Mouse (Mus musculus): ENCODE data around the gene Hoxb4. TPM values are rescaled to one million over a fixed set of nuclear protein-coding genes. Genes with fewer than 3 reads are reported as not detected.

The Hoxb4 gene
- polyA plus RNA-seq, 1 experiment from 2014 or later, result 3.6 TPM

DNA sequence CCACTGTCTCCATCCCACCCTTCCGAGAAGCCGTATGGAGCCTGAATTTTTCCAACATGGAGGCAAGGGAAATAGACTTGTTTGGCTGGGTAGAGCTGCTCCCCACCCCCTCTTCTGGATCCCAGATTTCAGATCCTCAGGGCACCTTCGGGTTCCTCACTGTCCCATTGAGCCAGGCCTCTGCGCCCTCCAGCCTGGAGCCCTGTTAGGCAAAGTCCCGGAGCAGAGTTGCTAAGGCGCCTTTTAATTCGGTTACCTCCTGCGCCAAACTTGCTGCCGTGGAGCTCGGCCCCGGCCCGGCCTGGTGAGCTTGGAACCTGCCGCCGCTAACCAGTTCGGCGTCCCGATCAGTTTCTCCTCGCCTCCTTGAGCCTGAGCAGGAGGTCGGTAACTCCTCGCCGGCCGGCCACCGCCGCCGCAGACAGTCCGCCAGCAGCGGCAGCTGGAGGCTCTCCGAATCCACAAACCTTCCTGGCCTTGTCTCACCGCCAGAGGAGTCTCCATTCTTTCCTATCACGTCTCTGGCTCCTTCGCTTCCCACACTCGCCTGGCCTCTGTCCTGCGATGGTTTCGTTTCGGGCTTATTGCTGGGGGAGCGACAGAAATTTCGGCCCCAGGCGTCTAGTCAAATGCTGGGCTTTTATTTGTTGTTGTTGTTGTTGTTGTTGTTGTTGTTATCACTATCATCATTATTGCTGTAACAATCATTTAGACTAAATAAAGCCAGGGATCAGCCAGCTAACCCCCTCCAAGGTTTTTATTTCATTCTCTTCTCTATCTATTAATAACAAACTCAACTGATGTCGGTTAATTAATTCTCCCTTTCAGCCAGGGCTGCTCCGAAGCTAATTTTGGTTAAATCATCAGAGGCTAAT is 23.9 kb downstream of the Hoxb4 start:
- 3% methylated on average over 40 of the region's 40 CpGs for WGBS
- DNase-seq (ENCODE audit: low spot score) (peak; percentile 90), ATAC-seq (replicated peaks; ENCODE audit: low FRiP score, low read depth) (peak; percentile 3; the same call in 1 of the 2 replicates)
- H3K27ac ChIP-seq, result peak overlapping the region; percentile 95
- peaks cover 20% of the 10 kb centered on the region for H3K36me3 ChIP-seq (ENCODE audit: insufficient read depth, low read length)
- peaks cover 72% of the 10 kb centered on the region for H3K4me1 ChIP-seq (replicated peaks; ENCODE audit: insufficient read depth, low read length)
- H3K4me3 ChIP-seq (replicated peaks; ENCODE audit: low read depth, low read length), result peak overlapping the region; percentile 33
- H3K9ac ChIP-seq (ENCODE audit: low read depth, low read length), result peak overlapping the region; percentile 73
- H3K9me3 ChIP-seq (replicated peaks; ENCODE audit: low read length), result no peaks in the 10 kb centered on the region
- TF ChIP-seq CTCF (IDR thresholded peaks at IDR 0.05; ENCODE audit: low read depth), result peak; percentile 10; the same call in 1 of the 2 replicates
- no peaks in the 10 kb centered on the region for H3K27me3 ChIP-seq (ENCODE audit: insufficient read depth, low read length)
- H3K4me2 ChIP-seq (ENCODE audit: low read length), result peak overlapping the region; percentile 82

DNA sequence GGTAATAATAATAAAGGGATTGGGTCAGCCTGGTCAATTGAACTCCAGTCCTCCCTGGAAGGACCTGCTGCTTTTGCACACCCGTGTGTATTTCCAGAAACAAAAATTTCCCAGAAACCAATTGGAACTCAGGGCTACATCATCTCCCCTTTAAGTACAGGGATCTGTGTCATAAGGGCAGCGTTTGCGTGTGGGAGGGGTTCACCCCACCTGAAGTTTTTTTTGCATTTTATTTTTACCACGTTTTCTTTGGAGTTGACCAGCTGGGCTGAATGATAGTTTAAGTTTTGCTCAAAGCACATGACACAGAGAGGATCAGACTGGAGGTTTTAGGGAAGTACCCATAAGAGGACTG is 24.5 kb downstream of the Hoxb4 start:
- no peaks in the 10 kb centered on the region for H3K9me3 ChIP-seq (replicated peaks; ENCODE audit: low read length)
- DNase-seq (ENCODE audit: low spot score), result peak; percentile 47
- 14% methylated on average over 4 of the region's 4 CpGs for WGBS
- peaks cover 71% of the 10 kb centered on the region for H3K4me1 ChIP-seq (replicated peaks; ENCODE audit: insufficient read depth, low read length)
- H3K27ac ChIP-seq, result peak overlapping the region; percentile 95
- H3K27me3 ChIP-seq (ENCODE audit: insufficient read depth, low read length), result no peaks in the 10 kb centered on the region
- TF ChIP-seq CTCF (IDR thresholded peaks at IDR 0.05; ENCODE audit: low read depth), result no peak
- peaks cover 20% of the 10 kb centered on the region for H3K36me3 ChIP-seq (ENCODE audit: insufficient read depth, low read length)
- H3K9ac ChIP-seq (ENCODE audit: low read depth, low read length), result peak overlapping the region; percentile 73; the same call in 1 of the 2 replicates
- H3K4me3 ChIP-seq (replicated peaks; ENCODE audit: low read depth, low read length), result 0 out of 2 replicates have a peak overlapping the region, but pooled peaks have one; percentile 33
- ATAC-seq (replicated peaks; ENCODE audit: low FRiP score, low read depth), result no peak
- H3K4me2 ChIP-seq (ENCODE audit: low read length), result peak overlapping the region; percentile 82

DNA sequence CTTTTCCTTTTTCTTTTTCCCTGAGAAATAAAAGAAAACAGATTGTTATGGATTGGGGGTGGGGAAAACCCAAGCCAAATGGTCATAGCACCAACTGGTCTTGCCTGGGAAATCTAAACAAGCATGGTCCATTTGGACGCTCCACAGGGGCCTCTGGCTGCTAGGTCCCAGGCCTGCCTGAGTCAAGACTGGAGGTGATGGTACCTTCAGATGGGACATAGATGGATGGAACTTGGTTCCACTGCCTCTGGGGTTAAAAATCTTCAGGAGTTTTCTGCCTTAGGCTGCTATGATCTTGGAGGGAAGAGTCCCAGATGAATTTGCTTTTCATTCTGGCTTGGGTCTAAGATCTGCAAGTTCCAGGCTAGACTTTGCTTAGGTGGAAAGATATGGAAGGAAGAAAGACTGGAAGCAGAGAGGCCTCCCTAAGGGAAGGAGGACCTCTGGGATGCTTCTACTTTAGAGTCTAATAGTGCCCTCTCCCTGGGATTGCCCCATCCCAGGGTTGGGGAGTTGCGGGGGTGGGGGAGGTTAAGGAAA is 25.2 kb downstream of the Hoxb4 start:
- H3K4me1 ChIP-seq (replicated peaks; ENCODE audit: insufficient read depth, low read length), result peaks cover 70% of the 10 kb centered on the region
- H3K27me3 ChIP-seq (ENCODE audit: insufficient read depth, low read length), result no peaks in the 10 kb centered on the region
- WGBS, result 39% methylated on average over 2 of the region's 2 CpGs

DNA sequence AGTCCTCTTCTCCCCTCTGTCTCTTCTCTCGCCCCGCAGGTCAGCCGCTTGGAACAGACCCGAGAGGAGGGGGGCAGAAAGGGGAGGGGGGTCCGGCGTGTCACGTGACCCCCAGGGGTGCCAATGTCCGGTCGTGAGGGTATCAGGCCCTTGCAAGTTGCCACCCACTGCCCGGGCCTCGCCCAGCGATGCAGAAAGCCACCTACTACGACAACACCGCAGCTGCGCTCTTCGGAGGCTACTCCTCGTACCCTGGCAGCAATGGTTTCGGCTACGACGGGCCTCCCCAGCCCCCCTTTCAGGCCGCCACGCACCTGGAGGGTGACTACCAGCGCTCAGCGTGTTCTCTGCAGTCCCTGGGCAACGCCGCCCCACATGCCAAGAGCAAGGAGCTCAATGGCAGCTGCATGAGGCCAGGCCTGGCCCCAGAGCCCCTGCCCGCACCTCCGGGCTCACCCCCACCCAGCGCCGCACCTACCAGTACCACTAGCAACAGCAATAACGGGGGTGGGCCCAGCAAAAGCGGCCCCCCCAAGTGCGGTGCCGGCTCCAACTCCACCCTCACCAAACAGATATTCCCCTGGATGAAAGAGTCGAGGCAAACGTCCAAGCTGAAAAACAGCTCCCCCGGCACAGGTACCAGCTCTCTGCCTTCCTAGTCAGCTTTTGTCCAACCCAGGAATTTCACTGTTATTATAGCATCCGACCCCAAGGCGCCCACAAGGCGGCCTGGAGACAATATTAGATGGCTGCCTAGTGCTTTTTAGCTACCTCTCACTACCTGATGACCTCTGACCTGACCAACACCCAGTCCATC is 26.2 kb downstream of the Hoxb4 start:
- peaks cover 20% of the 10 kb centered on the region for H3K36me3 ChIP-seq (ENCODE audit: insufficient read depth, low read length)
- no peaks in the 10 kb centered on the region for H3K9me3 ChIP-seq (replicated peaks; ENCODE audit: low read length)
- TF ChIP-seq CTCF (IDR thresholded peaks at IDR 0.05; ENCODE audit: low read depth), result no peak
- H3K4me3 ChIP-seq (replicated peaks; ENCODE audit: low read depth, low read length), result 0 out of 2 replicates have a peak overlapping the region, but pooled peaks have one; percentile 25
- peak overlapping the region; percentile 55 for H3K9ac ChIP-seq (ENCODE audit: low read depth, low read length)
- peak; percentile 53 for DNase-seq (ENCODE audit: low spot score)
- 24% methylated on average over 39 of the region's 40 CpGs for WGBS
- H3K4me1 ChIP-seq (replicated peaks; ENCODE audit: insufficient read depth, low read length), result peaks cover 66% of the 10 kb centered on the region
- peak overlapping the region; percentile 95 for H3K27ac ChIP-seq
- no peak for ATAC-seq (replicated peaks; ENCODE audit: low FRiP score, low read depth)
- no peaks in the 10 kb centered on the region for H3K27me3 ChIP-seq (ENCODE audit: insufficient read depth, low read length)
- peak overlapping the region; percentile 82 for H3K4me2 ChIP-seq (ENCODE audit: low read length)

More for the DNA sequence above, 25.2 kb downstream of the Hoxb4 start:
- ATAC-seq (replicated peaks; ENCODE audit: low FRiP score, low read depth), result no peak
- H3K36me3 ChIP-seq (ENCODE audit: insufficient read depth, low read length), result peaks cover 20% of the 10 kb centered on the region
- no peak overlapping the region for H3K4me3 ChIP-seq (replicated peaks; ENCODE audit: low read depth, low read length)
- no peak for TF ChIP-seq CTCF (IDR thresholded peaks at IDR 0.05; ENCODE audit: low read depth)
- H3K9me3 ChIP-seq (replicated peaks; ENCODE audit: low read length), result no peaks in the 10 kb centered on the region
- DNase-seq (ENCODE audit: low spot score), result peak; percentile 35
- H3K4me2 ChIP-seq (ENCODE audit: low read length), result peak overlapping the region; percentile 82
- peak overlapping the region; percentile 55 for H3K9ac ChIP-seq (ENCODE audit: low read depth, low read length)
- H3K27ac ChIP-seq, result peak overlapping the region; percentile 95

DNA sequence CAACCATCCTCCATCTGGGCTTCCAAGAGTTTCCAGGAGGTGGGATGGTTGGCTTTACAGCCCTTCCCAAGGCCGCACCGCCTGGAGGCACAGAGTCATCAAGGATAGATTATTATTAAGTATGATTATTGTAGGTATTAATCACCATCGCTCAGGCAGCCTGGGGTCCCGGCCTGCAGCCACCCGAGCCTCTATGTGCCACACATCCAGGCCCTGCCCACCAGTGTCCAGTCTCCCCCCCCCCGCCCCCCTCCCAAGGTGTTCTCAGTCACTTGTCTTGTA is 26.8 kb downstream of the Hoxb4 start:
- peaks cover 61% of the 10 kb centered on the region for H3K4me1 ChIP-seq (replicated peaks; ENCODE audit: insufficient read depth, low read length)
- H3K36me3 ChIP-seq (ENCODE audit: insufficient read depth, low read length), result peaks cover 20% of the 10 kb centered on the region
- H3K9ac ChIP-seq (ENCODE audit: low read depth, low read length), result peak overlapping the region; percentile 55
- H3K27ac ChIP-seq, result peak overlapping the region; percentile 95
- 24% methylated on average over 6 of the region's 6 CpGs for WGBS
- ATAC-seq (replicated peaks; ENCODE audit: low FRiP score, low read depth), result no peak
- H3K4me2 ChIP-seq (ENCODE audit: low read length), result peak overlapping the region; percentile 82
- H3K9me3 ChIP-seq (replicated peaks; ENCODE audit: low read length), result no peaks in the 10 kb centered on the region
- H3K27me3 ChIP-seq (ENCODE audit: insufficient read depth, low read length), result no peaks in the 10 kb centered on the region
- no peak for TF ChIP-seq CTCF (IDR thresholded peaks at IDR 0.05; ENCODE audit: low read depth)
- peak overlapping the region; percentile 25; the same call in 1 of the 2 replicates for H3K4me3 ChIP-seq (replicated peaks; ENCODE audit: low read depth, low read length)
- peak; percentile 40 for DNase-seq (ENCODE audit: low spot score)
